Mouse (Mus musculus) olfactory bulb, adult 2 months (tissue): ENCODE results near the gene Sorbs1.

ENCODE experiments used
- CTCF ChIP-seq: fragments of 200-500 bp; IDR thresholded peaks from 2 replicates; pipeline ENCODE4 v1.5.1; 2012; ENCODE audit warnings: low read depth, mild to moderate bottlenecking, low read length, moderate library complexity; ENCODE audit not compliant: insufficient read depth
- POLR2A ChIP-seq: fragments of 200-500 bp; IDR thresholded peaks from 2 replicates; pipeline ENCODE4 v1.6.1; 2012; ENCODE audit warnings: mild to moderate bottlenecking, low read depth, low read length, moderate library complexity; ENCODE audit not compliant: insufficient read depth

GRCm38 (mm10) chr19:40425326-40425725 is 88.3 kb downstream of the Sorbs1 start:
- TF ChIP-seq CTCF (no peak), POLR2A (no peak)
